Mouse (Mus musculus): ENCODE measurements around the gene 3100002H09Rik.
A peak's percentile ranks its signal among the peaks of the same experiment; 100 is the strongest.

3100002H09Rik gene

DNA sequence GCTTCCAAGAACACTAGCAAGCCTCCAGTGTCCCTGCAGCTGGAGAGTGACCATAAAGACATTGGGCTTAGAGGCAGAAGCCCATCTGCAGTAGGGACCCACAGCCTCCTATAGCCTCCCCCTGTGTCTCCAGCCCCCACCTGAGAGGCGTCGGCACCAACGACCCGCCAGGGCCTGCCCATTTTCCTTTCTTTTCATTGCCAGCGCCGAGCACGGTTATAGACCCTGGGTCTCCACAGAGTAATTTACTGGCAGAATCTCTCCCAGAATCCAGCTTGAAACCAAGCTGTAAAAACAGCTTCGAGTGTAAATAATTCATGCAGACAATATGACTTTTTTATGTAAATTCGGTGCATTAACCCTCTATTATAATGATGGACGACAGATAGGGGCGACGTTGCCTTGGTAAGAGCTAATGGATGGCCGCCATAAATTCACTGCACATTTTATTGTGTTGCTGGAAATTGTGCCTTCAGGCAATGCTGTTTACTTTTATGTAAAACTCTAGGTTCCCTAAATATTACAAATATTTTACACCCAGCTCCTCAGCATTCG, 4.9 kb upstream of the 3100002H09Rik start:
- no peak for DNase-seq (ENCODE audit: low spot score in 2 of 2)

DNA sequence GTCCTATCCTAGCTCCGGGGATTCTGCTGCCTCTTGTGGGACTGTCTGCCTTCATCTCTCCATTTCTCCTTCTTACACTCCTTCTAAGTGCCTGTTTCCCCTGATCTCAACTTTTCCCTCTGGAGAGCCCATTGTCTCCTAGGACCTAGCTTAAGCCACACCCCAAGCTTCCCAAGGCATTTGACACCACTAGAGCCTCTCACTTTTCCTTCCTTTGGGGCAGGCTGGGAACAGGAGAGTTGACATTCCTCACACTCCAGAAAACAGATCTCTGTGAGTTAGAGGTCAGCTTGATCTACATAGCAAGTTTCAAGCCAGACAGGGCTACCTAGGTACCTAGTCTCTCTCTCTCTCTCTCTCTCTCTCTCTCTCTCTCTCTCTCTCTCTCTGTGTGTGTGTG, 3.6 kb upstream of the 3100002H09Rik start:
- DNase-seq (ENCODE audit: low spot score in 2 of 2): no peak

DNA sequence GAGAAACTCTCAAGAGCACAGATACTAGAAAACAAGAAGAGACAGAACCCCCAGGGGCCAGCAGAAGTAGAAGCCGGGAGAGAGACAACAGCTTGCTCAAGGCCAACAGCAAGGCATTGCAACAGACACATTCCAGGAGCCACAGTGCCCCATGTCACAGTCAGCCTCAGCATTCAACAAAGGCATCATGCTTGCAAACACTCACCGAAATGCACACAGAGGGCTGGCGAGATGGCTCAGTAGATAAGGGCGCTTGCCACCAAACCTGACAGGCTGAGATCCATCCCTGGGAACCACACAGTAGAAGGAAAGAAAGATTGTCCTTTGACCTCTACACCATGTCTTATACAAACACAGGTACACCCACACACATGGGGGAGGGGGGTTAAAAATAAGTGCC, 1.2 kb upstream of the 3100002H09Rik start:
- no peak for DNase-seq (ENCODE audit: low spot score in 2 of 2)

- no peak for DNase-seq (ENCODE audit: low spot score in 2 of 2)
Measured at GRCm38 (mm10) chr4:124610066-124610465, 537 bp downstream of the 3100002H09Rik start.

DNA sequence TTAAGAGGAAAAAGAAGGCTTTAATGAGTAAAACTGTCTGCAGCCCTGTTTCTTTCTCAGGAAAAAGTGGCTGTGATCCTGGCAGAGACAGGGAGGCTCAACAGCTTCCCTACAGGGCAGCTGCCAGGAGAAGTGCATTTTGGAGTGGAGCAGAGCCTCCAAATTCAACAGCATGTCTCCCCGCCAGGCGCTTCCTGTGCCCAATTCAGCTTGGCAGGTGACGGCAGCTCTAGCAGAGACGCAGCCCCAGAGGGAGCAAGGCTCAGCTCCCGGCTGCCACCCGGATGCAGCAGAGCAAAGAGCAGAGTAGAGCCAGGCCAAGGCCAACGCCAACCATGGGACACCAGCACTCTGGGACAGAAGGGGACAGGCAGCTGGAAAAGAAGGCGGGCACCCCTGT, 3.4 kb downstream of the 3100002H09Rik start:
- DNase-seq (ENCODE audit: low spot score in 2 of 2): peak in 1 of 2 experiments; percentile 45

DNA sequence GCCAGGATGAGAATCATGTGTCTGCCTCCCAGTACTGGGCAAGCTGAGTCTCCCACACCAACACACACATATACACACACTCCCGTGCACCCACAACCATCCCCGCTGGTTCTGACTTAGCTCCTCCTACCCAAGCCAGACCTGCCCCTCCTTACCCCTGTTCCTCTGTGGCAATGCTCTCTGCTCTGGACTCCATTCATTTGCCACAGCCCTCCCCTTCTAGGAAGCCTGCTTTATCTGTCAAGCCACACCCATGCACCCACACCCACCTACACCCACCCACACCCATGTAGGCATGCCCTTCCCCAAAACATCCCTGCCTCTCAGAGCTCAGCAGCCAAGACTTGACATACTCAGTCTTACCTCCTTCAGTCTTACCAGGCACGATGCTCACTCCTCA, 4.4 kb downstream of the 3100002H09Rik start:
- no peak for DNase-seq (ENCODE audit: low spot score in 2 of 2)

- no peak for DNase-seq (ENCODE audit: low spot score in 2 of 2)
Measured at GRCm38 (mm10) chr4:124605255-124605654, 5.3 kb downstream of the 3100002H09Rik start.

GRCm38 (mm10) chr4:124603712-124604111, 6.9 kb downstream of the 3100002H09Rik start:
- no peak for DNase-seq (ENCODE audit: low spot score in 2 of 2)

DNA sequence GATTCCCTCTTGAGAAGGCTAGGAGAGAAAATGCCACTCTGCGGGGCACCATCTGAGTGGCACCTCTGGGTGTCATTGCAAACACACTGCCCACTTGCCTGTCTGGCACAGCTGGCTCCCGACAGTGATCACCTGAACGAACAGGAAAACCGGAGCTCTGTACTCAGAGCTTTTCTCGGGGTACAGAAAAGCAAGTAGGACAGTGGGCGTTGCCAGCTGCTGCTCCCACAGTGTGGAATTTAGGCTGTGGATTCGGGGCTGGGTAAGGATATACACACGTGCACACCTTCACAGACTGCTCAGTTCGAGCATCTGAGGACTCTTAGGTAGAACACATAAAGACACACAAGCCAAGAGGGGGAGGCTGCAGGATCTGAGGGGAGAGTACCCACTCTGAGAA, 14.7 kb downstream of the 3100002H09Rik start:
- no peak for DNase-seq (ENCODE audit: low spot score in 2 of 2)

DNA sequence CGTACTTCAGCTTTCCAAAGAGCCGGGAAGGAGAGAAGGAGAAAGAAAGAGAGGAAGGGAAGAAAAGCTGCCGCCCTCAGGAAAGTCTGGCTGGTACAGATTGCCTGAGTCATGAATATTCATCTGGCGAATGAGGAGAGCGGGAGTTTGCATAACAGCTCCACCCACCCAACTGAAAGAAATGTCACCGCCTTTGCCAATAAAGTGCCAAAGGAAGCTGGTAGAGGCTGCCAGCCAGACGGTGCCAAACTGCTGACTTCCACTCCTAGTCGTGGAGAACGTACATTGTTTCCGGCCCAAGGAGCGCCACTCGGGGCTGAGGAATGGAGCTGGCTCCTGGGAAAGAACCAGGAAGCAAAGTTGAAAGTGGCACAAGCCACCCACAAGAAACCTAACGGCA, 15.7 kb downstream of the 3100002H09Rik start:
- peak; percentile 64 to 72 for DNase-seq (ENCODE audit: low spot score in 2 of 2)

DNA sequence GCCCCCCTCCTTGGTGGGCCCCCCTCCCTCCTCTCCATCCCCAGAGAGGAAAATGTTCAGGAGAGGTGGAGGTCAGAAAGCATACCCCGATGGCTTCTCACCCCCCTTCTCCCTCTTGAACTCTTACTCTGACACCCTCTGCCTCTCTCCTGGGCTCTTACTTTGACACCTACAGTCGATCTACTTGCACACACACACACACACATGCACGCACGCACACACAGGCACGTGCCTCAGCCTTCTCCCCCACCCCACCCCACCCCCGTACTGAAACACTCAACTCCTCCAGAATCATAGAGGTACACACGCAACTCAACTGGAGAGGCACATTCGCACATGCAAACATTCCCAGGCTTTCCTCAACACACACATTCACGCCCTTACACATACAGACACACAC, 16.9 kb downstream of the 3100002H09Rik start:
- DNase-seq (ENCODE audit: low spot score in 2 of 2): no peak

- no peak for DNase-seq (ENCODE audit: low spot score in 2 of 2)
Measured at GRCm38 (mm10) chr4:124593210-124593609, 17.4 kb downstream of the 3100002H09Rik start.

DNA sequence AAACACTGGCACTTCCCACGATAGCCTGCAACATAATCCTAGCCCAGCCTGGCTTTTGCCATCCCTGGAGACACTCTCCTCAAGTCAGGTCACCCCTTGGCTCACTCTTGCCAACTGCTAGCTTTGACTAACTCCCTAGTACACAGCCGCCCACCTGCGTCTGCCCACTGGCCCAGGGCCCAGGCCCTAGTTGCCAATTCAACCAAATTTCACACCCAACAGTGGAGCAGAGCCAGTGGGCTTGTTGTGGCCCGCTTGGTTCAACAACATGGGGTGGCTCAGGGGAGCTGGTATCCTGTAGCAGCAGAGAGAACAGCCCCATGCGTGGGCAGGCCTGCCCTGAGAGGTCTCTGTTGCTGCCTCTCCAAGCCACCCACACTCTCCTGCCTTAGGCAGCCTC, 18.4 kb downstream of the 3100002H09Rik start:
- DNase-seq (ENCODE audit: low spot score in 2 of 2): no peak

GRCm38 (mm10) chr4:124580695-124581094, 29.9 kb downstream of the 3100002H09Rik start:
- no peak for DNase-seq (ENCODE audit: low spot score in 2 of 2)

GRCm38 (mm10) chr4:124575955-124576445, 34.6 kb downstream of the 3100002H09Rik start:
- no peak for DNase-seq (ENCODE audit: low spot score in 2 of 2)

GRCm38 (mm10) chr4:124575269-124575954, 35.2 kb downstream of the 3100002H09Rik start:
- peak; percentile 50 to 56 for DNase-seq (ENCODE audit: low spot score in 2 of 2)

DNA sequence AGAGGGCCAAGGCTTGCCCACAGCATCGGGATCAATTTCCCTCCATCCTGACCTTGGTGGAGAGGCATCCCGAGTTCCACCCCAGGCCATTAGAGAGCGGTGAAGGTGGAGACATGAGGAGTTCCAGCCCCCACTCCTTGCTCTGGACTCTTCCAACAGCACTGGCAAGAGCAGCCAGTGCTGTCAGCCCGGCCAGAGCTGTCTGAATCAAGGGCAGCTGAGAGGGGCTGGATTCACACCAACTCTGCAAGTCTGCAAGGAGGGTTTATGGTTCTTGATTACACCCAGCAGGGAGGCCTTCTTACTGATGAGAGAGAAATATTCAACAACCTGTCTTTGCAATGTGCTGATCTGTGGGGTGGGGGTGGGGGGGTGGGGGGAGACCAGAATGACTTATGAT, 37.0 kb downstream of the 3100002H09Rik start:
- no peak for DNase-seq (ENCODE audit: low spot score in 2 of 2)

DNA sequence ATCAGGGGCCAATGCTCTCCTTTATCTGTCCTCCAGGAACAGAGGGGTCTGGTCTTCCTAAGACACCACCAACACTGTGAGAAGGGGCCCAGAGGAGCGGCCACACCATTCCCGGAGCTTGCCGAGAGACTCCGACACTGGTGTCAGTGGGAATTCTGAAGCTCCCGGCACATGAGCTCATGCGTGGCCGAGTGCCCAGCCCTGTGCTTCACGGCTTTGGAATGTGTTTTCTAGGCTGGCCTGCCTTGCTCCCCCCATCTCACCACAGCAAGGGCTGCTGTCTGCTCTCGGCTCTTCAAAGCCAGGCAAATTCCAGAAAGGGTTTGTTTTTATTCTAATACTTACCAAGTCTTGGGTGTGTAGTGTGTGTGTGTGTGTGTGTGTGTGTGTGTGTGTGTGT, 39.6 kb downstream of the 3100002H09Rik start:
- no peak for DNase-seq (ENCODE audit: low spot score in 2 of 2)

DNA sequence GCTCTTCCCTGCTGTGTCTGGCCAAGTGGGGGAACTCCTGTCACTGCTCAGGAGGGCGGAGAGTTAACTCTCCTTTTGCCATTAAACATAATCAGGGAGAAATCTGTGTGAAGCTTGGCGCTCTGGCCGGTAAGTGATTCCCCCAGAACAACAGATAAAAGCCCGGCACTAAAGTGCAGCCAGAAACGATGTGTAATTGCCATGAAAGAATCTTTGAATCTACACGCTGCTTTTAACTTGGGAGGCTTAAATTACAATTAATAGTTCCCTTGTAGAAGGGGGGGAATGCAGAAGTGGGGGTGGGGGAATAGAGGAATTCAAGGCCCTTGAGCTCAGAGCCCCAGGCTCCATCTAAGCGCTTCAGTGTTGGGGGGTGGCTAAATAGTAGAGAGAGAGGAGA, 40.9 kb downstream of the 3100002H09Rik start:
- no peak for DNase-seq (ENCODE audit: low spot score in 2 of 2)

- DNase-seq (ENCODE audit: low spot score in 2 of 2): no peak
Measured at GRCm38 (mm10) chr4:124563371-124563770, 47.2 kb downstream of the 3100002H09Rik start.

DNA sequence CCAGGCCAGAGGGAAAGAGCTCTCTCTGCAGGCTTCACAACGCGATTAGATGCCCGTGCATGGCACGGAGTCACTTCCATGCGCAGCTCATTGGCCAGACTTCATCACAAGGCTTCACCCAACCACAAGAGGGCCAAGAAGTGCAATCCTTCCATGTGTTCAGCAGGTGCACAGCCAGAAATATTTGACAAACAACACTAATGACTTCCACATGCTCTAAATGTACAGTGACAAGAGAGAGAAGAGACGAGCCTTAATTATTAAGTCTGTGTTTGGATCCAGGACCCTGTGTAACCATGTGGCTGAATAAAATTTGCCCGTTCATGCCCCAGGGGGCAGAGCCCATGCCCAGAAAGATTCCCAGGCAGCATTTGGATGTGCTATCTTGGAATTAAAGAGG, 47.9 kb downstream of the 3100002H09Rik start:
- DNase-seq (ENCODE audit: low spot score in 2 of 2): no peak

All from frontal cortex, postnatal 14 days (tissue).